Mouse (Mus musculus) hindbrain, embryonic 14.5 days (tissue): Measurements from ENCODE around the gene Prkcd. TPM values are rescaled to one million over a fixed set of nuclear protein-coding genes. Genes with fewer than 3 reads are reported as not detected.

Experiments used
- ATAC-seq: fragments of 200-750 bp; cut with Nextera tagmentation; 2 replicates; pipeline ENCODE4 v1.8.0; 2017; ENCODE audit warnings: moderate number of reproducible peaks, mild to moderate bottlenecking, moderate TSS enrichment, moderate library complexity; ENCODE audit not compliant: low FRiP score
- DNase-seq: peaks from one replicate; pipeline ENCODE4 v3.0.0-alpha.2; 2015; ENCODE audit warnings: low spot score
- H3K27ac ChIP-seq: fragments of 300-500 bp; sonication (generic); 2 replicates; pipeline ENCODE4 v1.5.1; 2014; ENCODE audit warnings: mild to moderate bottlenecking, moderate library complexity
- H3K27me3 ChIP-seq: fragments of 300-500 bp; sonication (generic); 2 replicates; pipeline ENCODE4 v1.6.1; 2014; ENCODE audit warnings: mild to moderate bottlenecking, low read length, mixed read lengths; ENCODE audit not compliant: control insufficient read depth, insufficient read depth
- H3K36me3 ChIP-seq: fragments of 300-500 bp; sonication (generic); replicated peaks from 2 replicates; pipeline ENCODE4 v1.6.1; 2014; ENCODE audit not compliant: control insufficient read depth, insufficient read depth
- H3K4me1 ChIP-seq: fragments of 300-500 bp; sonication (generic); replicated peaks from 2 replicates; pipeline ENCODE4 v1.6.1; 2014; ENCODE audit warnings: antibody characterized with exemption, low read length, mixed read lengths; ENCODE audit not compliant: control insufficient read depth, insufficient read depth
- H3K4me2 ChIP-seq: fragments of 300-500 bp; sonication (generic); replicated peaks from 2 replicates; pipeline ENCODE4 v1.6.1; 2014; ENCODE audit warnings: mild to moderate bottlenecking, moderate library complexity
- H3K4me3 ChIP-seq: fragments of 300-500 bp; sonication (generic); replicated peaks from 2 replicates; pipeline ENCODE4 v1.5.1; 2014; ENCODE audit warnings: mild to moderate bottlenecking, low read length
- H3K9ac ChIP-seq: fragments of 300-500 bp; sonication (generic); 2 replicates; pipeline ENCODE4 v1.6.1; 2014
- H3K9me3 ChIP-seq: fragments of 300-500 bp; sonication (generic); 2 replicates; pipeline ENCODE4 v1.6.1; 2016; ENCODE audit warnings: low read length; ENCODE audit not compliant: control insufficient read depth
- WGBS: fragments of 180-500 bp; shearing (Covaris S2); extraction: QIAGEN DNeasy Blood & Tissue Kit; methylation state at CpG from one replicate; pipeline ENCODE4 v1.1.7; 2014; 5-methylcytosine and 5-hydroxymethylcytosine counted together
- polyA plus RNA-seq: library from polyadenylated mRNA; unstranded; fragments of >200 nt; fragmentation: Nextera tagmentation; extraction: Ambion mirVana; gene quantifications from 2 replicates; pipeline ENCODE4 v1.2.1, GENCODE M21; 2014

Gene Prkcd
- polyA plus RNA-seq, 1 experiment from 2014 or later: 21.1 TPM

DNA sequence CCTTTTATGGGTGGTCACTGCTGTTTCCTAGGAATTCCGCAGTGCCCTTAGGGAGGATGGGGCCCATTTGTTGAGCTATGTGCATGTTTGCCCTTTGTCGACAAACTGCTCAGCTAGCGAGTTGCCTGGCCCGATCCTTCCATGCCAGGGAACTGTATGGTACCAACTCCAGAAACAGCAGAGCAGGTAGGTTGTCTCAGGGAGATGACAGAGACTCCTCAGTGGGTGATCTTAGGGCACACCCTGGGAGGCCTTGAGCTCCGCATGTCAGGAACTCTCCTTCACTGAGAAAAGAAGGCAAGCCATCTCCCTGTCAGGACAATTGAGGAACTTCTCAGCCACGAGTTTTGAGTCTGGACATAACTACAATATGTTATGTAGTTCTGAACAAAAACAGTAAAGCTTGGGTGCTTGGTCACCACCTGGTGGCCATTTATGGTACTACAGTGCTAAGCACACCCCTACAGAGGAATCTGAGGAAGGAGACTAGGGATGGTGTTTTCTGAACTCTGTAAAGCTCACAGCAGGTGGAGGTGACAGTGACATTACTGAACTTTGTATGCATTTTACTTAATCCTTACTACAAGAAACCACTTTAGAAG, 51.9 kb downstream of the Prkcd start:
- 70% methylated on average over 6 of the region's 6 CpGs for WGBS
- H3K4me3 ChIP-seq: no peak overlapping the region
- peaks cover 67% of the 10 kb centered on the region for H3K36me3 ChIP-seq
- no peaks in the 10 kb centered on the region for H3K27me3 ChIP-seq
- H3K4me1 ChIP-seq: no peaks in the 10 kb centered on the region
- no peaks in the 10 kb centered on the region for H3K9me3 ChIP-seq
- H3K4me2 ChIP-seq: no peak overlapping the region
- ATAC-seq (peak; percentile 69; the same call in 1 of the 2 replicates), DNase-seq (peak; percentile 87)
- no peak overlapping the region for H3K27ac ChIP-seq
- no peak overlapping the region for H3K9ac ChIP-seq

- Histone ChIP-seq H3K27ac (no peak overlapping the region), H3K4me3 (no peak overlapping the region), H3K9me3 (no peaks in the 10 kb centered on the region), H3K4me1 (no peaks in the 10 kb centered on the region), H3K27me3 (no peaks in the 10 kb centered on the region), H3K4me2 (no peak overlapping the region), H3K36me3 (peaks cover 76% of the 10 kb centered on the region), H3K9ac (no peak overlapping the region)
- ATAC-seq (no peak), DNase-seq (no peak)
- WGBS: 66% methylated on average over 8 of the region's 8 CpGs
These were observed 52.8 kb downstream of the Prkcd start for GRCm38 (mm10) chr14:30573235-30573634.

DNA sequence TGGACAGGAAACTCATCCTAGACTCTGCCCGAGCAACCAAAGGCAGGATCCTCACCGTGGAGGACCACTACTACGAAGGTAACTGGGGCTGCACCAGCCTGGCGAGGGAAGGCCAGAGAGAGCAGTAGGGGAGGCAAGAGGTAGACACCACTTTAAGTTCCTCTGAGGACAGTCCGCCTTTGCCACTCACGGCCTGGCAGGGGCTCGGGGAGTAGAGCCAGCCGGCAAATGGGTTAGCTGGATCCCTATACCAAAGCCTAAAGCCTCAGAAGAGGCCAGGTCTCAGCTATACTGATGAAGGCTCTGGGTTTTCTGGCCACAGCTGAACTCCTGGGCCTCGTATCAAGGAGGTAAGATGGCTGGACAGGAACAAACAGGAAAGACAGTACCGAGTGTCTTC, 53.8 kb downstream of the Prkcd start:
- ATAC-seq (no peak), DNase-seq (no peak)
- Histone ChIP-seq H3K27me3 (no peaks in the 10 kb centered on the region), H3K9me3 (no peaks in the 10 kb centered on the region), H3K27ac (no peak overlapping the region), H3K4me3 (no peak overlapping the region), H3K4me1 (no peaks in the 10 kb centered on the region), H3K36me3 (peaks cover 86% of the 10 kb centered on the region), H3K9ac (no peak overlapping the region), H3K4me2 (no peak overlapping the region)
- WGBS: 91% methylated on average over 10 of the region's 10 CpGs

GRCm38 (mm10) chr14:30570303-30570702, 55.7 kb downstream of the Prkcd start:
- no peak for DNase-seq
- Histone ChIP-seq H3K4me2 (no peak overlapping the region), H3K27me3 (no peaks in the 10 kb centered on the region), H3K4me3 (no peak overlapping the region), H3K9ac (no peak overlapping the region), H3K27ac (no peak overlapping the region), H3K4me1 (no peaks in the 10 kb centered on the region), H3K9me3 (no peaks in the 10 kb centered on the region), H3K36me3 (peaks cover 98% of the 10 kb centered on the region)
- WGBS: 87% methylated on average over 9 of the region's 9 CpGs
- ATAC-seq: no peak

DNA sequence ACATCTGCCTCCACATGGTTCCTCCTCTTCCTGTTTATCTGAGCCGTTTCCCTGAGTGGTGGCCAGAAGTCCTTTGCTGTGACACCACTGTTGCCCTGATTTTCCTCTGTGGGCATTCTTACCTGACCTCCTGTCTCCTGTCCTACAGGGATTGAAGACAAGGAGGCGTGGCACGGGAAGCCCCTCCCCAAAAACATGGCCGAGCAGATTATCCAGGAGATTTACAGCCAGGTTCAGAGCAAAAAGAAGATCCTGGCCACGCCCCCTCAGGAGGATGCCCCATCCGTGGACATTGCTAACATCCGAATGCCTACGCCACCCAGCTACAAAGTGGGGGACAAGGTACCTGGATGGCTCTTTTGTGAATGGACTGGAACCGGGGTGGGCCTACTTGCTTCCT, 58.0 kb downstream of the Prkcd start:
- Histone ChIP-seq H3K4me2 (no peak overlapping the region), H3K27me3 (no peaks in the 10 kb centered on the region), H3K4me3 (no peak overlapping the region), H3K9ac (no peak overlapping the region), H3K36me3 (peaks cover 96% of the 10 kb centered on the region), H3K4me1 (no peaks in the 10 kb centered on the region), H3K27ac (no peak overlapping the region), H3K9me3 (no peaks in the 10 kb centered on the region)
- ATAC-seq (no peak), DNase-seq (no peak)
- WGBS: 93% methylated on average over 9 of the region's 9 CpGs

DNA sequence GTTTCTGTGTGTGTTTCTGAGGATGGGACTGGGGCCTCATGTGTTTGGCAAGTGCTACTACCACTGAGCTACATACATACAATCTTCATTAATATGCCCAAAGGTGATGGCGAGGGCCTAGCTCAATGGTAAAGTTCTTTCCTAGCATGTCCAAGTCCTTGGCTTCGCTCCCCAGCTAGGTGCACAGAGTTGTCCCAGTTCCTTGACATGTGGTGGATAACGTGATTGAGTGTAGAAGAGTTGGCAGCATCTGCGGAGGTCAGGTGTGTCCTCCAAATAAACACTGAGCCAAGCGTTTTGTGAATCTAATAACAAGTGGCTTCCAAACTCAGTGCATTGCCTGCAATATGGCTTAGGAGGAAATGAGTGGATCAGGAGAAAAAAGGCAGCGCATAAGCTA, 59.7 kb downstream of the Prkcd start:
- no peak overlapping the region for H3K4me3 ChIP-seq

GRCm38 (mm10) chr14:30564451-30564850, 61.6 kb downstream of the Prkcd start:
- DNase-seq: no peak
- no peak overlapping the region for H3K27ac ChIP-seq
- 95% methylated on average over 2 of the region's 2 CpGs for WGBS

More for the DNA sequence above, 59.7 kb downstream of the Prkcd start:
- WGBS: 94% methylated on average over 6 of the region's 6 CpGs
- H3K9me3 ChIP-seq: no peaks in the 10 kb centered on the region
- H3K9ac ChIP-seq: no peak overlapping the region
- H3K27ac ChIP-seq: no peak overlapping the region
- H3K4me1 ChIP-seq: 0 out of 2 replicates have a peak, but pooled peaks cover 7% of the 10 kb centered on the region
- H3K4me2 ChIP-seq: no peak overlapping the region
- no peak for DNase-seq
- peaks cover 86% of the 10 kb centered on the region for H3K36me3 ChIP-seq
- no peak for ATAC-seq
- H3K27me3 ChIP-seq: no peaks in the 10 kb centered on the region

DNA sequence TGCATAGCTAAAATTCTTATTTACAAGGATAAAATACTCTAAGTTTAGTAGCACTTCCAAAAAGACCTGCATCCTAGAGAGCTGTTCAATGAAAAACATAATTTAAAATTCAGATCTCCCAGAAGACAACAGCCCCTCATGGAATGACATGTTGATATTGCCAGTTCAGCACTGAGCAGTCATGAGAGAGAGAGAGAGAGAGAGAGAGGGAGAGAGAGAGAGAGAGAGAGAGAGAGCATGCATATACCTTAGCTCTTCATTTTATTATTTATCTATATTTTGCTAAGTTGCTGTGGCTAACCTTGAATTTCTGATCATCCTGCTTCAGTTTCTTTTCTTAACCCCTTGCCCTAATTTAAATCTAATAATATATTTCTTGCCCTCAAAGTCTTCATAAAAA, 63.7 kb downstream of the Prkcd start:
- Histone ChIP-seq H3K27ac (no peak overlapping the region), H3K4me3 (no peak overlapping the region), H3K4me1 (0 out of 2 replicates have a peak, but pooled peaks cover 12% of the 10 kb centered on the region), H3K4me2 (no peak overlapping the region), H3K9ac (no peak overlapping the region), H3K27me3 (no peaks in the 10 kb centered on the region), H3K36me3 (peaks cover 78% of the 10 kb centered on the region), H3K9me3 (no peaks in the 10 kb centered on the region)
- ATAC-seq (no peak), DNase-seq (no peak)

More at GRCm38 (mm10) chr14:30564451-30564850, 61.6 kb downstream of the Prkcd start:
- Histone ChIP-seq H3K9ac (no peak overlapping the region), H3K9me3 (no peaks in the 10 kb centered on the region), H3K27me3 (no peaks in the 10 kb centered on the region), H3K4me3 (no peak overlapping the region), H3K4me1 (0 out of 2 replicates have a peak, but pooled peaks cover 12% of the 10 kb centered on the region), H3K36me3 (peaks cover 86% of the 10 kb centered on the region), H3K4me2 (no peak overlapping the region)
- ATAC-seq: no peak

DNA sequence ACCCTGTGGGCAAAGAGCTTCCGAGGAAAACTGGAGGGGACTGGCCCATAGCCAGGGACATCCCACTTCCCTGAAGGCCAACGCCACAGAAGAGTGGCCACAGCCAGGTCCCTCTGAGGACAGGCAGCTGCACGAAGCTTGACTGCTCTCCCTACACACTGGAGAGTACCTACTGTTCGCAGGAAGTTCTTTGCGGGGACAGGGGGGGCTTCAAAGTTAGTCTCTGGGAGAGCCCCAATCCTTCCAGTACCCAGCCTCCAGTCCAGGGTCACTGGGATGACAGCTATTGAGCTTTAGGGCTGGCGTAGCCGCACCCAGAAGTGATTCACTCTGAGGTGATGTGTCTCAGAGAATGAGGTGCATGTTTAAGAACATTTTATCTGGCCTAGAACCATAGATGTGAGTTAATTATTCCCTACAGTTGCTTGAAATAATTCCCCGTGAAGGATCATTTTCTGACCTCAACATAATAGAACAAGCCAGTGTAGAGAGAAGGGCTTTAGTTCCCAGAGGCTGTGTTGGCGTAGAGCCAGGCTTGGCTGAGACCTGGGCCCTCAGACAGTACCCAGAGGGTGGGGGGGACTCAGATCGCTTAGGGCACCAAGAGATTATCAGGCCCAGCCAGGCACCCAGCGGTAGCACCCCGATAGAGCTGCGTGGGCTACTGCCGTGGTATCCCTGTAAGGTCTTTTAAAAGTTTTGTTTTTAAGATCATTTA, 64.4 kb downstream of the Prkcd start:
- Histone ChIP-seq H3K27me3 (no peaks in the 10 kb centered on the region), H3K4me1 (0 out of 2 replicates have a peak, but pooled peaks cover 12% of the 10 kb centered on the region), H3K4me2 (no peak overlapping the region), H3K36me3 (peaks cover 71% of the 10 kb centered on the region), H3K9me3 (no peaks in the 10 kb centered on the region), H3K9ac (no peak overlapping the region), H3K4me3 (no peak overlapping the region), H3K27ac (peak overlapping the region; percentile 10; the same call in 1 of the 2 replicates)
- peak; percentile 50 for ATAC-seq
- WGBS: 59% methylated on average over 14 of the region's 14 CpGs
- peak; percentile 66 for DNase-seq
